Mouse (Mus musculus) left cerebral cortex, adult 8-10 months (tissue): ENCODE measurements around the gene Eif4e3. TPM values are rescaled to one million over a fixed set of nuclear protein-coding genes. Genes with fewer than 3 reads are reported as not detected.

ENCODE experiments used
- total RNA-seq, 4 experiments: library from RNA; stranded (reverse); gene quantifications; 2 replicates each; pipeline ENCODE4 v1.2.4; 2022

Gene Eif4e3
- total RNA-seq, 4 experiments from 2014 or later: 19.5 to 21.7 (median 21.2) TPM

Other genes starting within 250 kb of the Eif4e3 start
- 100 to 1,000 TPM; 143 to 189 (median 162) TPM for gene Foxp1, start 144.1 kb downstream of the Eif4e3 start, total RNA-seq
- 1 to 10 TPM; 7.2 to 9.9 (median 9.3) TPM for gene Gm20696, start within 50 bp of the Eif4e3 start, total RNA-seq
- gene Gpr27, start 25.9 kb upstream of the Eif4e3 start, total RNA-seq: 10 to 100 TPM; 37.6 to 42.5 (median 40.0) TPM
- gene Prok2, start 59.6 kb upstream of the Eif4e3 start, total RNA-seq: 1 to 10 TPM in 2 of 4 experiments, under 1 TPM in 2; 0.33 to 2.9 (median 0.78) TPM